Mouse (Mus musculus) MEL (cell line): ENCODE data around the gene 6430550D23Rik.

Source experiments
- CTCF ChIP-seq, 3 experiments: IDR thresholded peaks in 2 of 3; conservative IDR thresholded peaks in 1 of 3; 2 replicates each; pipeline ENCODE4 v1.5.1; 2011 to 2012; ENCODE audit warnings: low read length in 3 of 3, low read depth in 2 of 3, mild to moderate bottlenecking in 2 of 3, improper control_type of control experiment in 1 of 3, inconsistent platforms in 1 of 3, mixed read lengths in 1 of 3, moderate library complexity in 1 of 3; ENCODE audit not compliant: control insufficient read depth in 1 of 3, insufficient read depth in 1 of 3, poor library complexity in 1 of 3, severe bottlenecking in 1 of 3
- E2F4 ChIP-seq: IDR thresholded peaks from 2 replicates; pipeline ENCODE4 v1.6.1; 2011; ENCODE audit warnings: low read depth, low read length, improper control_type of control experiment, borderline replicate concordance
- GABPA ChIP-seq: IDR thresholded peaks from 2 replicates; pipeline ENCODE4 v1.6.1; 2012; ENCODE audit warnings: low read depth, mild to moderate bottlenecking, inconsistent platforms, low read length, improper control_type of control experiment, moderate library complexity
- KAT2A ChIP-seq: conservative IDR thresholded peaks from 2 replicates; pipeline ENCODE4 v1.6.1; 2012; ENCODE audit warnings: low read depth, low read length, improper control_type of control experiment, inconsistent platforms
- POLR2A ChIP-seq, 2 experiments: IDR thresholded peaks; 2 replicates each; pipeline ENCODE4 v1.6.1; 2011 to 2012; ENCODE audit warnings: low read length in 2 of 2, mild to moderate bottlenecking in 2 of 2, control low read depth in 1 of 2, improper control_type of control experiment in 1 of 2, low read depth in 1 of 2, moderate library complexity in 1 of 2; ENCODE audit not compliant: control insufficient read depth in 1 of 2, insufficient read depth in 1 of 2, poor library complexity in 1 of 2
- TAL1 ChIP-seq: IDR thresholded peaks from 2 replicates; pipeline ENCODE4 v1.6.1; 2012; ENCODE audit warnings: mild to moderate bottlenecking, inconsistent platforms, low read length, moderate library complexity, mixed read lengths
- TCF12 ChIP-seq: IDR thresholded peaks from 2 replicates; pipeline ENCODE4 v1.6.1; 2014; ENCODE audit warnings: low read depth, mild to moderate bottlenecking, inconsistent platforms, low read length, improper control_type of control experiment, moderate library complexity
- USF2 ChIP-seq, 2 experiments: IDR thresholded peaks; 2 replicates each; pipeline ENCODE4 v1.6.1; 2011 to 2012; ENCODE audit warnings: improper control_type of control experiment in 2 of 2, low read length in 2 of 2, borderline replicate concordance in 1 of 2, inconsistent platforms in 1 of 2, low read depth in 1 of 2, mild to moderate bottlenecking in 1 of 2; ENCODE audit not compliant: insufficient read depth in 1 of 2
- ZC3H11A ChIP-seq: IDR thresholded peaks from 2 replicates; pipeline ENCODE4 v1.6.1; 2012; ENCODE audit warnings: low read depth, mild to moderate bottlenecking, inconsistent platforms, low read length, improper control_type of control experiment
- ZMIZ1 ChIP-seq: IDR thresholded peaks from 2 replicates; pipeline ENCODE4 v1.6.1; 2012; ENCODE audit warnings: low read depth, mild to moderate bottlenecking, inconsistent platforms, low read length, improper control_type of control experiment, moderate library complexity
- ZNF384 ChIP-seq: IDR thresholded peaks from 2 replicates; pipeline ENCODE4 v1.6.1; 2012; ENCODE audit warnings: low read depth, mild to moderate bottlenecking, inconsistent platforms, low read length, improper control_type of control experiment

GRCm38 (mm10) chr2:156047929-156048328 is 40.2 kb upstream of the 6430550D23Rik start:
- TF ChIP-seq E2F4: no peak
- TF ChIP-seq CTCF (IDR thresholded peaks at IDR 0.05 in 2 of 3, conservative IDR thresholded peaks at IDR 0.05 in 1 of 3; ENCODE audit: control insufficient read depth in 1 of 3, insufficient read depth in 1 of 3, low read depth in 2 of 3, low read length in 3 of 3, poor library complexity in 1 of 3, severe bottlenecking in 1 of 3): no peak
- no peak for TF ChIP-seq ZNF384
- no peak for TF ChIP-seq TCF12
- TF ChIP-seq ZC3H11A: no peak
- no peak for TF ChIP-seq TAL1
- TF ChIP-seq ZMIZ1: no peak
- TF ChIP-seq KAT2A: no peak
- TF ChIP-seq POLR2A (IDR thresholded peaks at IDR 0.05; ENCODE audit: control insufficient read depth in 1 of 2, insufficient read depth in 1 of 2, low read depth in 1 of 2, low read length in 2 of 2, poor library complexity in 1 of 2): no peak
- TF ChIP-seq USF2 (IDR thresholded peaks at IDR 0.05; ENCODE audit: borderline replicate concordance in 1 of 2, insufficient read depth in 1 of 2, low read depth in 1 of 2, low read length in 2 of 2): no peak
- no peak for TF ChIP-seq GABPA
